Mouse (Mus musculus): ENCODE results near the gene H2-Ke6. TPM values are rescaled to one million over a fixed set of nuclear protein-coding genes. Genes with fewer than 3 reads are reported as not detected.

H2-Ke6 gene
- 47.4 and 56.2 TPM in 2 replicates for polyA plus RNA-seq (2015; fragmentation: Nextera tagmentation; extraction: Ambion mirVana)

- Histone ChIP-seq H3K27ac (peak within 1 kb of the TSS; percentile 74), H3K27me3 (no peaks in the 10 kb centered on the region), H3K9me3 (replicated peaks) (no peaks in the 10 kb centered on the region), H3K9ac (peak within 1 kb of the TSS; percentile 66), H3K36me3 (peaks cover 22% of the 10 kb centered on the region), H3K4me2 (peak within 1 kb of the TSS; percentile 94), H3K4me1 (replicated peaks) (peaks cover 65% of the 10 kb centered on the region), H3K4me3 (peak within 1 kb of the TSS; percentile 59)
- ATAC-seq (replicated peaks; ENCODE audit: insufficient number of reproducible peaks, insufficient read depth, low FRiP score, low read depth): peak; percentile 72
- under 1% methylated on average over 49 of the region's 49 CpGs for WGBS
These were observed at the start of gene H2-Ke6 for GRCm38 (mm10) chr17:34027656-34028223. TSS of gene H2-Ke6 (minus strand) at chr17:34028060.

GRCm38 (mm10) chr17:34077549-34077948 is 49.7 kb upstream of the H2-Ke6 start:
- under 1% methylated on average over 9 of the region's 9 CpGs for WGBS
- peaks cover 38% of the 10 kb centered on the region for H3K27me3 ChIP-seq
- no peak for ATAC-seq (replicated peaks; ENCODE audit: insufficient number of reproducible peaks, insufficient read depth, low FRiP score, low read depth)

GRCm38 (mm10) chr17:34075271-34075670 is 47.4 kb upstream of the H2-Ke6 start:
- H3K4me2 ChIP-seq: no peak overlapping the region
- no peaks in the 10 kb centered on the region for H3K9me3 ChIP-seq (replicated peaks)
- no peak overlapping the region for H3K9ac ChIP-seq
- no peak for ATAC-seq (replicated peaks; ENCODE audit: insufficient number of reproducible peaks, insufficient read depth, low FRiP score, low read depth)
- no peaks in the 10 kb centered on the region for H3K4me1 ChIP-seq (replicated peaks)
- no peak overlapping the region for H3K4me3 ChIP-seq
- peaks cover 38% of the 10 kb centered on the region for H3K27me3 ChIP-seq
- H3K36me3 ChIP-seq: no peaks in the 10 kb centered on the region
- no peak overlapping the region for H3K27ac ChIP-seq
- 39% methylated on average over 7 of the region's 7 CpGs for WGBS

More at GRCm38 (mm10) chr17:34077549-34077948, 49.7 kb upstream of the H2-Ke6 start:
- Histone ChIP-seq H3K27ac (no peak overlapping the region), H3K9ac (no peak overlapping the region), H3K4me2 (no peak overlapping the region), H3K4me3 (no peak overlapping the region), H3K9me3 (replicated peaks) (no peaks in the 10 kb centered on the region), H3K4me1 (replicated peaks) (no peaks in the 10 kb centered on the region), H3K36me3 (no peaks in the 10 kb centered on the region)

- no peaks in the 10 kb centered on the region for H3K36me3 ChIP-seq
- WGBS: 64% methylated on average over 5 of the region's 5 CpGs
- no peak overlapping the region for H3K9ac ChIP-seq
- H3K9me3 ChIP-seq (replicated peaks): no peaks in the 10 kb centered on the region
- ATAC-seq (replicated peaks; ENCODE audit: insufficient number of reproducible peaks, insufficient read depth, low FRiP score, low read depth): no peak
- H3K4me3 ChIP-seq: no peak overlapping the region
- no peaks in the 10 kb centered on the region for H3K4me1 ChIP-seq (replicated peaks)
- no peak overlapping the region for H3K4me2 ChIP-seq
- no peak overlapping the region for H3K27ac ChIP-seq
- peaks cover 29% of the 10 kb centered on the region for H3K27me3 ChIP-seq
These were observed 44.2 kb upstream of the H2-Ke6 start for GRCm38 (mm10) chr17:34072091-34072490.

DNA sequence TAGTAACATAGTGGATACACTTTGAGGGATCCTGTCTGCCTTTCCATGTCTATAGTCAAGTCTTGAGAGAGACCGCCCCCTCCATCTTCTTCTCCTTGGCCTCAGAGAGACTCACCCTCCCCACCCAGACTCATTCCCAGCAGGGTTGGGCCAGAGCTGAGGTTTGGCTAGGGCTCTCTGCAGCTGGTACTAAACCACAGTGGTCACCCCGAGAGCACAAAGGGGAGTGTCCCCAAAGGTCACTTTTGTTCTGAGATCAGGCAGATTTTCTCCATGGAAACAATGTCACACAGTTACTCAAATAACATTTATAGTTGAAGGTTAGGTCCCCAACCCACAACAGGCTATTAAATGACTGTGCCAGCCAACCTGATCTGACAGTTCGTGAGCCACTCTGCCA is 41.0 kb upstream of the H2-Ke6 start:
- 54% methylated on average over 3 of the region's 3 CpGs for WGBS
- Histone ChIP-seq H3K4me3 (no peak overlapping the region), H3K36me3 (no peaks in the 10 kb centered on the region), H3K4me2 (no peak overlapping the region), H3K27me3 (peaks cover 7% of the 10 kb centered on the region), H3K4me1 (replicated peaks) (no peaks in the 10 kb centered on the region), H3K9me3 (replicated peaks) (no peaks in the 10 kb centered on the region), H3K9ac (no peak overlapping the region), H3K27ac (no peak overlapping the region)
- no peak for ATAC-seq (replicated peaks; ENCODE audit: insufficient number of reproducible peaks, insufficient read depth, low FRiP score, low read depth)

DNA sequence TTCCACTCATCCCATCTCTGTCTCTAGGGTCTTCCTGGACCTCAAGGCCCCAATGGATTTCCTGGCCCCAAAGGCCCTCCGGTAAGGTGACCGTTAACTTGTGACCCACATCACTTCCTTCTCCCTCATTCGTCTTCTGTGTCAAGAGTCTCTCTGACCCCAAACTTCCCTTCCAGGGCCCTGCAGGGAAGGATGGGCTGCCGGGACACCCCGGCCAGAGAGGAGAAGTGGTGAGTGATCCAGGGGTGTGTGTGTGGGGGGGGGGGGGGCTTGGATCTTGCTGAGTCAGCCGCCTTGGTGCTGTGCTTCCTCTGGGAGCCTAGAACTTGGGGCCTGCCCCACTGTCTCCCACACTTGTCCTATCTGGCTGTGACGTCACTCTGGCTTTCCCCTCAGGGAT is 29.4 kb upstream of the H2-Ke6 start:
- H3K4me2 ChIP-seq: no peak overlapping the region
- no peaks in the 10 kb centered on the region for H3K27me3 ChIP-seq
- ATAC-seq (replicated peaks; ENCODE audit: insufficient number of reproducible peaks, insufficient read depth, low FRiP score, low read depth): no peak
- no peak overlapping the region for H3K27ac ChIP-seq
- no peaks in the 10 kb centered on the region for H3K36me3 ChIP-seq
- H3K9ac ChIP-seq: no peak overlapping the region
- H3K9me3 ChIP-seq (replicated peaks): no peaks in the 10 kb centered on the region
- H3K4me1 ChIP-seq (replicated peaks): no peaks in the 10 kb centered on the region
- H3K4me3 ChIP-seq: no peak overlapping the region
- WGBS: 56% methylated on average over 7 of the region's 7 CpGs

DNA sequence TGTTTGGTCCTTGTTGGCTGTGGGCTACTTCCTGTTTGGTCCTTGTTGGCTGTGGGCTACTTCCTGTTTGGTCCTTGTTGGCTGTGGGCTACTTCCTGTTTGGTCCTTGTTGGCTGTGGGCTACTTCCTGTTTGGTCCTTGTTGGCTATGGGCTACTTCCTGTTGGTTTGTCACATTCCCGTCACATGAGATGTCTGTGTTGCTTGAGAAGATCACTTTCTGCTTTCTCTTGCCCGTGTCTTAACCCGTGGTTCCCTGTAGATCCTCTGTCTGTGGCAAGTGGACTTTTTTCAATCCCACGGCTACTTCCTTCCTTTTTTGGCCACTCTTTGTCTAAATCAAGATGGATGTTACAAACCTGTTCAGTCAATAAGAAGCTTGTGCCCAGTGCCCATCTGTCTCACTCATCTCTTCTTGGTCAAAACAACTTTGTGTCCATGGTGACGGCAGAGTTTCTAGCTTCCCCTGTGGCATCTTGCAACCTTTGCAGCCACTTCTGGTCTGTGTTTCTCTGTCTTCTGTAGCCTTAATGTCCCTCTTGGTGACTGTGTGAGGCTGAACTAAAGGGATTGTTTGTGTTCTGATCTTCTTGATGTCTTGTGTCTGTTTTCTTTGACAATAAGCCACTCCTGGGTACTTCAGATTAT is 19.7 kb upstream of the H2-Ke6 start:
- no peak overlapping the region for H3K4me3 ChIP-seq
- no peak overlapping the region for H3K27ac ChIP-seq
- H3K9ac ChIP-seq: no peak overlapping the region
- H3K9me3 ChIP-seq (replicated peaks): 0 out of 2 replicates have a peak, but pooled peaks cover 4% of the 10 kb centered on the region
- peaks cover 5% of the 10 kb centered on the region for H3K27me3 ChIP-seq
- no peaks in the 10 kb centered on the region for H3K4me1 ChIP-seq (replicated peaks)
- no peak for ATAC-seq (replicated peaks; ENCODE audit: insufficient number of reproducible peaks, insufficient read depth, low FRiP score, low read depth)
- H3K4me2 ChIP-seq: no peak overlapping the region
- H3K36me3 ChIP-seq: no peaks in the 10 kb centered on the region
- 88% methylated on average over 5 of the region's 5 CpGs for WGBS

DNA sequence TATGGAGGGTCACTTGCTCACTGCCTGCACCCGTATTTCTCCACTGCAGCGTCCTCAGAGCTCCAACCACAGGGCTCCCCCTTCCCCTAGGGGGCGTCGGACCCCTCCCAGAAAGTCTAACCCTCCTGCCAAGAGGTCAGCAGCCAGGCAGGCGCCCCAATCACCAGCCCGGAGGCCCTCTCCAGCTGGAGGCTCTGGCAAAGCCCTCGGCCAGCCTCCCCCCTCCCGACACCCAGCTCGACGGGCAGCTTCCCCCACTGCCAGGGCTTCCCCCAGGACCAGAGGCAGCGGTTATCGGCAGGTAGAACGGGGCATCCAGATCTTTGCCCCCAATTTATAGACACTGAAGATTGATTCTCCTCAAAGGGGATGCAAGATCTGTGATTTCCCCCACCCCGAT is 18.1 kb upstream of the H2-Ke6 start:
- peaks cover 6% of the 10 kb centered on the region; the same call in 1 of the 2 replicates for H3K4me1 ChIP-seq (replicated peaks)
- no peak overlapping the region for H3K4me2 ChIP-seq
- H3K4me3 ChIP-seq: no peak overlapping the region
- H3K27me3 ChIP-seq: peaks cover 21% of the 10 kb centered on the region
- WGBS: 73% methylated on average over 14 of the region's 14 CpGs
- no peak overlapping the region for H3K9ac ChIP-seq
- no peaks in the 10 kb centered on the region for H3K36me3 ChIP-seq
- H3K27ac ChIP-seq: no peak overlapping the region
- no peak for ATAC-seq (replicated peaks; ENCODE audit: insufficient number of reproducible peaks, insufficient read depth, low FRiP score, low read depth)
- H3K9me3 ChIP-seq (replicated peaks): 0 out of 2 replicates have a peak, but pooled peaks cover 4% of the 10 kb centered on the region

DNA sequence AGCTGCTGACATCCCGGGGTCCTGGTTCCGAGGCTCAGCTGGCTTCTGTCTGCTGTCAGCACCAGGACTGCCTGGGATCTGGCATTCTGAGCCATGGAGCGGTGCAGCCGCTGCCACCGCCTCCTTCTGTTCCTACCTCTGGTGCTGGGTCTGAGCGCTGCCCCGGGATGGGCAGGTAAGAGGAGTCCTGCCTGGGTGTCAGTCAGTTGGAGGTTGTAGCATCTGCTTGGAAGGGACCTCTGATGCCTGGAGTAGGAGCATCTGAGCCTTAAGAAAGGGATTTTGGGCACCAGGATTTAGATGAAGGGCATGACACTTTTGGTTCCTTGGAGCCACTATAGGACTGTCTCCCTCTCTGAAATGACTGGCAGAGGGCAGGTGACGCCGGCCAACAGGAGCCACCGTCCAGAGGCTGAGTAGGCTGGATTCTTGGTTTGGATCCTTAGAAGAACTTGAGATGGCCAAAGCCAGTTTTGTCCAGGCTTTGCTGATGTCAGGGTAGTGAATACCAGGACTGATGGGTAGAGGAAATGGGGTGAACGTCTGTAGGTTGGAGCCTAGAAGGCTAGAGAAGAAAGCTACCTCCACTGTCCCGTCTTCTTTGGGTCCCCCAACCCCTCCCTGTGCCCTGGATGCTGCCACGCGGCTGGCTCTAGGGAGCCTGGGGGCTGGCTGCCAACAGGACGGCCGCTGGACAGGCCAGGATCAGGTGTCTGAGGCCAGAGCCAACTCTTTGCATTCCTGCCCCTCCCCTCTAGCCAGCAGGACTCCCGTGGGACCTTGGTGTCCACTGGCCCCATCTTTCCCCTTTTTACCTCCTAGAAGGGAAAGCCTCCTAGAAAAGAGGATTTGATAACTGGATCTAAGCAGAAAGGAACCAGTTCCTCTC is 11.9 kb upstream of the H2-Ke6 start:
- Histone ChIP-seq H3K9me3 (replicated peaks) (no peaks in the 10 kb centered on the region), H3K27ac (no peak overlapping the region), H3K4me2 (peak overlapping the region; percentile 56), H3K4me1 (replicated peaks) (peaks cover 33% of the 10 kb centered on the region), H3K27me3 (peaks cover 49% of the 10 kb centered on the region), H3K9ac (no peak overlapping the region), H3K36me3 (peaks cover 31% of the 10 kb centered on the region), H3K4me3 (peak overlapping the region; percentile 25; the same call in 1 of the 2 replicates)
- no peak for ATAC-seq (replicated peaks; ENCODE audit: insufficient number of reproducible peaks, insufficient read depth, low FRiP score, low read depth)
- WGBS: 23% methylated on average over 17 of the region's 17 CpGs

- 7% methylated on average over 28 of the region's 28 CpGs for WGBS
- Histone ChIP-seq H3K27ac (no peak within 1 kb of the TSS), H3K27me3 (peaks cover 49% of the 10 kb centered on the region)
These were observed 11.2 kb upstream of the H2-Ke6 start, which contains the start of gene Col11a2 for GRCm38 (mm10) chr17:34038878-34039561. TSS of gene Col11a2 (plus strand) at chr17:34039437.

More at GRCm38 (mm10) chr17:34038878-34039561, 11.2 kb upstream of the H2-Ke6 start, which contains the start of gene Col11a2:
- peak within 1 kb of the TSS; percentile 31; the same call in 1 of the 2 replicates for H3K9ac ChIP-seq
- ATAC-seq (replicated peaks; ENCODE audit: insufficient number of reproducible peaks, insufficient read depth, low FRiP score, low read depth): 0 out of 2 replicates have a peak, but pooled peaks have one; percentile 9
- H3K4me3 ChIP-seq: peak within 1 kb of the TSS; percentile 25
- peaks cover 37% of the 10 kb centered on the region for H3K4me1 ChIP-seq (replicated peaks)
- peak within 1 kb of the TSS; percentile 56 for H3K4me2 ChIP-seq
- H3K36me3 ChIP-seq: peaks cover 38% of the 10 kb centered on the region
- no peaks in the 10 kb centered on the region for H3K9me3 ChIP-seq (replicated peaks)

All from heart, embryonic 15.5 days (tissue).